Comparison of ENCODE assay signal across 15 mouse cellular contexts in genomic region chr2:7115801-7116200, GRCm38 (mm10).
DNase-seq lines count a peak whose midpoint lies in the region; ATAC-seq and TF ChIP-seq lines count a peak whose summit lies in the region.
"Had no signal": no experiment of that assay in that cellular context is flagged by ENCODE, and none has a peak within 500 bp of the region (broad histone marks: within the 10 kb centered on the region; RNA-seq: fewer than 3 reads in every experiment).

No protein-coding gene starts in this region.

- no peak for TF ChIP-seq CTCF in left cerebral cortex, adult 2 months (IDR thresholded peaks at IDR 0.05)

- H3K4me3 ChIP-seq in left cerebral cortex, adult 2 months = no peak overlapping the region
- H3K4me3 ChIP-seq: forebrain, embryonic 12.5 days; heart, embryonic 13.5 days; megakaryocyte, embryonic 14.5 days had no signal

- H3K27ac ChIP-seq in left cerebral cortex, adult 2 months = peak overlapping the region; percentile 82
- H3K27ac ChIP-seq: forebrain, embryonic 12.5 days; heart, embryonic 13.5 days had no signal

- intact Hi-C loops in left cerebral cortex, adult 2 months (cut with DNase I) = no loop called here

- ATAC-seq in erythroblast, adult 5-6 weeks (replicated peaks; ENCODE audit: low FRiP score, poor library complexity, severe bottlenecking) = no peak

- peak; percentile 54 for DNase-seq in embryo, embryonic 10 days (ENCODE audit: low spot score)
- DNase-seq in embryo, embryonic 9.5 days (ENCODE audit: extremely low spot score) = no peak
- no peak for DNase-seq in left cerebral cortex, adult 2 months (ENCODE audit: extremely low spot score in 1 of 2, low spot score in 2 of 2)
- no peak for DNase-seq in left cerebral cortex, adult 8-10 months (ENCODE audit: low spot score in 2 of 2)
- DNase-seq in Muller cell, postnatal 12 days (ENCODE audit: inconsistent ontology term) = peak; percentile 81
- peak; percentile 39 for DNase-seq in mesoderm, embryonic 11.5 days (ENCODE audit: low read depth, low spot score)
- no peak for DNase-seq in adrenal gland, adult (ENCODE audit: inconsistent age in 2 of 2, low spot score in 1 of 2)
- DNase-seq: adrenal gland, adult 8-10 months; layer of hippocampus, adult 9-11 months; left cerebral cortex, postnatal 4 days; liver, postnatal 0 days had no signal

Comparison
In these comparisons a context has a peak if more than half of its experiments do, and no peak if none do; other contexts are left out.
1. DNase-seq: peak in embryo, embryonic 10 days (single experiment), Muller cell, postnatal 12 days (single experiment) and mesoderm, embryonic 11.5 days (single experiment); none in embryo, embryonic 9.5 days (single experiment), left cerebral cortex, adult 2 months (0 of 2), left cerebral cortex, adult 8-10 months (0 of 2) and adrenal gland, adult (0 of 2).